Mouse (Mus musculus): ENCODE measurements at regions not wholly inside any gene's neighbourhood (a gene's known extent, or its start where the extent isn't known, plus 50 kb on each side); places are given as distances from the start of the nearest gene placed in this dataset.
A peak's percentile ranks its signal among the peaks of the same experiment; 100 is the strongest.

DNA sequence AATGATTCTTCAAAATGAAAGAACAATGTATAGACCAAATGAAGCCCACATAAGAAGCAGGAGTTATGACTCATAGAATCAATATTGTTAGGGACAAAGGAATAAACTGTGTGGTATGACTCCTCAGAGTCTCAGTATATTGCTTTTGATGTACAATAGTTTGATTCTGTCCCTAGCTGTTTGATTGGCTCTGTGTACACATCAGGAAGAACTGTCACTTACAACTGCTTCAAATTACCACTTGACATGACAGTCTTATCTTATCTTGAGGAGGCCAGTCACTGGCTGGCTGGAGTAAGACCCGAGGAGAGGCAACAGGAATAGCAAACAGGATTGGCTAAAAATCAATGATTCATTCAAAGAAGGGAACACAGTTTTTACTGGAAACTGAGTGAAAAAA, 1333.5 kb upstream of the Gm38303 start:
- DNase-seq (ENCODE audit: low spot score): no peak

DNA sequence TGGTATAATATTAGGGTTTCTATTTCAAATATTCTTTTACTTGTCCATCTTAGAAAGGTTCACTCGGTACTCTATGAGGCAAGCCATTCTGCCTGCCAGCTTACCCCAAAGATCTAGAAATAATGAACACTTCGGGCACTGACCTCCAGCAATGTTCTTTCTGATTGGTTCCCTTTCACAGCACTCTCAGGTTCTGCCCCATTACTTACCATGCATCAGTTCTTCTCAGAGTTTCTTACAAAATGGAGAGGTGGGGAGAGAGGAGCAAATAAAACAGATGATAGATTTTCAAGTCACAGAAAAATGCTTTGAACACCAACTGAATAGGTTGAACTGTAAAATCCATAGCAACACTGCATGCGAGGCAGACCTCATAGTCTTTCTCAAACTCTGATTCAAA, 1303.8 kb upstream of the Gm38303 start:
- DNase-seq (ENCODE audit: low spot score): no peak

DNA sequence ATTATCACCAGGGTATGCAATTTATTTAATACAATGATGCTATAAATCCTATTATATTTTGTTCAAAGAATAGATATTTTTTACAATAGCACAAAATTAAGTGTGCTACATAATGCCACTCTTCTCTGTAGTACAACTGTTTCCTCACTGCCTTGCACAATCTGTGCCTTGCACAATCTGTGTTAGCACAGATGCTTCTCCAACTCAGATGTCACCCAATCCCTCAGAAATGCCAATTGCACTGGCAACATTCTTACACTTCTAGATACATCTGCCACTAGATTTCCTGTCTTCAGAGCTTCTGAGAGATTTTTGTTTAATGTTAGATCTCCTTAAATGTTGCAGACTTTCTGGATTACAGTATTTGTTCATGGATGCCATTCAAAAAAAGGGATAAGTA, 1266.0 kb upstream of the Gm38303 start:
- DNase-seq (ENCODE audit: low spot score): peak; percentile 43

DNA sequence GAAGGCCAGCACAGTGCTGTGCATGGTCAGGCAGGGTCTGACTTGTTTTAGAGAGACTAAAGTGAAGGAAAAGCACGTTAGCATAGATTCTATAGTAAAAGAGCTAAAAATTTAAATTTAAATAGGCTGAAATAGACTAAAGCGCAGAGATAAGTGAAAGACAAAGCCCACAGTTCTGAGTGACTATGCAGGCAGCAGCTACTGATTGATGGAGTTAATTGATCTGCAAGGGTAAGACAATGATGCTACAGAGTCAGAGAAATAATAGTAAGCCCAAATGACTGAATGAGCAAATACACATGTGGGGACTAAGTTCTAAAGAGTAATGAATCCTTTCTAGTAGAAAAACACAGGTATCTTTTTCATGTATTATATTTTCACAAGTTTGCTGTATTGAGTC, 1228.4 kb upstream of the Gm38303 start:
- no peak for DNase-seq (ENCODE audit: low spot score)

DNA sequence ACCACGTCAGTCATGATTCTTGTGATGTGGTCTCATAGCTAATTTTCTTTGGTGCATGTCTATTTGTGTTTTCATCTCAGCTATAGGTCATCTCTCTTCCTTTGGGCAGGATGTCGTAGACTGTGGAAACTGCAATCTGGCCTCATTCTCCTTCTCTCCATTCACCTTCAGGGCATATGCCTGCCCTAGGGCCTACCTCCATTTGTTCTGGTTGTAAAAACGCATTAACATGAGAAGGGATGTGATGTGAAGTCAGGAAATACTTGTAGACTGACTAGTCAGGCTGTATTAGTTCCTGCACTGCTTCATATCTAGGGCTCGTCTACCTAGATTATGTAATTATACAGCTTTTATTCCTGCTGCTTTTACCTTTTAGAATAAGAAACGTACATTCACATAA, 1227.4 kb upstream of the Gm38303 start:
- no peak for DNase-seq (ENCODE audit: low spot score)

Measured in layer of hippocampus, adult 9-10 months (tissue).